Mouse (Mus musculus): ENCODE data around the gene Trim69. TPM values are rescaled to one million over a fixed set of nuclear protein-coding genes. Genes with fewer than 3 reads are reported as not detected.

Gene Trim69
- 108 and 122 TPM in 2 replicates for polyA plus RNA-seq (2012; rRNA removed)

DNA sequence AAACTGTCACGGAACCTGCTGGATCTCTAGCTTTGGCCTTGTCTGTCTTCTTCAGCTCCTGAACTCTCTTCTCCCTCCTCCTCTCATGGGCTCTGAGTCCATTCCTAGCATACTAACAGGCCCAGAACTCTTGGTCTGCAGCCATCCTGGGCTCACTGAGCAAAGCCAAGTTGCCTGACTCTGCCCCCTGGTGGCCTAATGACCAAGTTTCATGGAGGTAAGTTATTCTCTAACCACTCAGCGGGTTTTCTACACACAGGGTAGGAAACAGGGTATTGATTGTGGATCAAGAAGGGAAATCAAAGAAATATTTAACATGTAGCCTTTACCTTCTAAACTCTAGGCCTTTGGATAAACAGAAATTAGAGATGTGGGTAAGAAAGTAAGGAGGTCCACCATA, at the start of gene Trim69:
Trim69 (plus strand) TSS at position 21 of the 400 bp plus-strand sequence.
- H3K27ac ChIP-seq (ENCODE audit: control insufficient read depth, insufficient read depth, low read depth, low read length) = peak within 1 kb of the TSS; percentile 89
- TF ChIP-seq CTCF (IDR thresholded peaks at IDR 0.05; ENCODE audit: control insufficient read depth, insufficient read depth, insufficient replicate concordance, low read depth, low read length) (peak; percentile 69; the same call in 1 of the 2 replicates), POLR2A (IDR thresholded peaks at IDR 0.05; ENCODE audit: control insufficient read depth, low read depth, low read length) (no peak)
- no peaks in the 10 kb centered on the region for H3K27me3 ChIP-seq (ENCODE audit: control insufficient read depth, insufficient read depth, low read length)
- H3K4me3 ChIP-seq (ENCODE audit: control insufficient read depth, low read depth, low read length) = peak within 1 kb of the TSS; percentile 84
- peaks cover 5% of the 10 kb centered on the region for H3K4me1 ChIP-seq (ENCODE audit: control insufficient read depth, insufficient read depth, low read length)
- H3K36me3 ChIP-seq (ENCODE audit: control insufficient read depth, insufficient read depth, low read length) = no peaks in the 10 kb centered on the region; the same call in 1 of the 2 replicates

DNA sequence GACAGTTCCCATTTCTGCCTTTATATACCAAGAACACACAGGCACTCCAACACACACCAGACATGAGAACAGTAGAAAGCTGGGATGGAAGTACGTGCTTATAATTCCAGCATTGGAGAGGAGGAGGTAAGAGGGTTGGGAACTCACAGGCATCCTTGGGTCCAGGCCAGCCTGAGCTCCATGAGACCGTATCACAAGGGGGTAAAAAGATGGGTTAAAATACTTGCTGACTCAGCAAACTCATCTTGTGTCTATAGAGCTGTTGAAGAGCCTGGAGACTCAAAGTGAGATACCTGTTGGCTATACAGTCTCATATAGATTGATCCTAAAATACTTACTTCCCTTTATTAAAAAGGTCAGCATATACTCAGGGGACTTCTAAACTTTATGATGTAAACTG, 43.6 kb upstream of the Trim69 start:
- Histone ChIP-seq H3K36me3 (ENCODE audit: control insufficient read depth, insufficient read depth, low read length) (no peaks in the 10 kb centered on the region), H3K4me1 (ENCODE audit: control insufficient read depth, insufficient read depth, low read length) (peaks cover 3% of the 10 kb centered on the region; the same call in 1 of the 2 replicates), H3K27me3 (ENCODE audit: control insufficient read depth, insufficient read depth, low read length) (no peaks in the 10 kb centered on the region), H3K4me3 (ENCODE audit: control insufficient read depth, low read depth, low read length) (no peak overlapping the region), H3K27ac (ENCODE audit: control insufficient read depth, insufficient read depth, low read depth, low read length) (no peak overlapping the region)
- no peak for TF ChIP-seq POLR2A (IDR thresholded peaks at IDR 0.05; ENCODE audit: control insufficient read depth, low read depth, low read length)
- TF ChIP-seq CTCF (IDR thresholded peaks at IDR 0.05; ENCODE audit: control insufficient read depth, insufficient read depth, insufficient replicate concordance, low read depth, low read length) = no peak

DNA sequence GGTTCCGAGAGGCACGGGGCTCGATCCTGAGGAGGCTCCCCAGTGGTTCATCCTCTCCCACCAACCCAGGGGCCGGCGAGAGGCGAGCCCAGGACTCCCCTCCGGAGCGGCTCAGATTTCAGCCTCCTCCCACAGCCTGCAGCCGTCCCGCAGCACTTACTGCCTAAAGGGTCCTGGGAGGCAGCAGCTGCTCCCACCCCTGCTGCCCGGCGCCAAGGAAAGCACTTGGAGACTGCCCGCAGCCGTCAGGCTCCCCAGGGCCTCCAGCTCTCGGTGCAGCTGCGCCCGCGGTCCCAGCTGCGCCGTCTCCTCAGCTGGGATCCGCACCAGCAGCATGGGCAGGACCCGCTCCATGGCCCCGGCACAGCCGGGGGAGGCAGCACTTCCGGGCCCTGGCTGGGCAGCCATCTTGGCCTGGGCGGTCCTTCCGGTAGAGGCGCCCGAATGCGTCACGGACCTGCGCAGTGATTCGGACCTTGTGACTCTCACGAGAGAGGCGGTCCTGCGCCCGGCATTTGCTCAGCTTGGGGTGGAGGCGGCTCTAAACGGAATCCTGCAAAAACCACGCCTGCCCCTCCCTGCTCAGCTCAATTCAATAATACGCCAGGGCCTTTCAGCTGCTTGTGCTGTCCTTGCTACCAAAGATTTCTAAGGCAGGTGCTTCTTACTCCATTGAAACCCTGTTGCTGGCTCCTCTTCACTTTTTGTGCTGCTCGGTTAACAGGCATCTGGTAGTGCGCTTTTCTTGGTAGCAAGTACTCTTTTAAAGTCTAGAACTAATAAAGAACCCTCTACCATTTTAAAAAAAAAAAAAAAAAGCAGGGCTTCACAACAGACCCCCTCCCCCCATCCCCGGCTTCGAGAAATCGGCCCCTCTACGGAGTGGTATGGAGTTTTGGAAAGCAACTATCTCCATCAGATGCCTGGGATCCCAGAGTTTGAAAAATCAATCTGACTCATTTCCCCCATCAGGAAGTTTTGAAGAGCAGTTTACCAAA, 42.2 kb upstream of the Trim69 start, which contains the start of gene Spg11:
Spg11 (minus strand) TSS at position 426 of the 998 bp plus-strand sequence.
- TF ChIP-seq CTCF (IDR thresholded peaks at IDR 0.05; ENCODE audit: control insufficient read depth, insufficient read depth, insufficient replicate concordance, low read depth, low read length) (no peak), POLR2A (IDR thresholded peaks at IDR 0.05; ENCODE audit: control insufficient read depth, low read depth, low read length) (peak; percentile 96)
- Histone ChIP-seq H3K4me3 (ENCODE audit: control insufficient read depth, low read depth, low read length) (peak within 1 kb of the TSS; percentile 99), H3K27ac (ENCODE audit: control insufficient read depth, insufficient read depth, low read depth, low read length) (peak within 1 kb of the TSS; percentile 89), H3K27me3 (ENCODE audit: control insufficient read depth, insufficient read depth, low read length) (no peaks in the 10 kb centered on the region), H3K4me1 (ENCODE audit: control insufficient read depth, insufficient read depth, low read length) (peaks cover 3% of the 10 kb centered on the region; the same call in 1 of the 2 replicates), H3K36me3 (ENCODE audit: control insufficient read depth, insufficient read depth, low read length) (no peaks in the 10 kb centered on the region)

DNA sequence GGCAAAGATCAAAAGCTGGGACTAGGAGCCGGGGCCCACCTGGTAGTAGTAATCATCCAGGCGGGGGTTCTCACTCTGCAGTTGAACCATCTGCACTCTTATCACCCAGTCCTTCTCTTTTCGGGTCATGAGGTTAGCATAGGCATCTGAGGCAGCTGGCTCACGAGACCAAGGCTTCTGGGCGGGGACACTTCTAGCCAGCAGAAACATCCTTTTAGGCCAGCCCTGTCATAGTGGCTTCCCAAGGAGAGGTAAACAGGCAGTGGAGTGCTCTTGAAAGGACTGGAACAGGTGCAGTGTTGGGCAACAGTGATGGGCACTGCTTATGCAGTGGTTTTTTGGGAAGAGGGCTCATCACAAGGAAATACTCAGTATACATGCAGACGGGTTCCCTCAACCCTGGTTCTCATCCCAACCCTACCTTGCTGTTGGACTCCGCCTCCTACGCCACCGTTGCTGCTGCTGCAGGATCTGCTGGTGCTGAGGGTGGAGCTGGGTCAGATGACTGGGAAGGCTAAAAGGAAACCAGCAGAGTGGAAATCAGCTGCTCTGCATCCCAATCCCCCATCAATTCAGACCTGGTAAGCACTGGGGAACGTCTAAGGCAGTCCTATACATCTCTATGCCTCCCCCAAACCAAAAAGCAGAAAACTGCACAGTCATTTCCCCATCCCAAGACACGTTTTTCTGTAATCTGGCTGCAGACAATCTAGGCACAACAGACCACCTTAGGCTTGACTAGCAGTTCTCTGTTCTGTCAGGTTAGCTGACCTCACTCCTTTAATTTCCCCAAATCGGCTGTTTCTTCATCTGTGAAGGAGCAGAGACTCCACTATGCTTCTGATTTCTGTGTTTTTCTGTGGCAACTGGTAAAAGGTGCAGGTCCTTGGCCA, 34.6 kb upstream of the Trim69 start:
- Histone ChIP-seq H3K36me3 (ENCODE audit: control insufficient read depth, insufficient read depth, low read length) (no peaks in the 10 kb centered on the region), H3K27ac (ENCODE audit: control insufficient read depth, insufficient read depth, low read depth, low read length) (no peak overlapping the region), H3K4me1 (ENCODE audit: control insufficient read depth, insufficient read depth, low read length) (no peaks in the 10 kb centered on the region), H3K27me3 (ENCODE audit: control insufficient read depth, insufficient read depth, low read length) (no peaks in the 10 kb centered on the region), H3K4me3 (ENCODE audit: control insufficient read depth, low read depth, low read length) (no peak overlapping the region)
- TF ChIP-seq POLR2A (IDR thresholded peaks at IDR 0.05; ENCODE audit: control insufficient read depth, low read depth, low read length) = no peak
- TF ChIP-seq CTCF (IDR thresholded peaks at IDR 0.05; ENCODE audit: control insufficient read depth, insufficient read depth, insufficient replicate concordance, low read depth, low read length) = no peak

DNA sequence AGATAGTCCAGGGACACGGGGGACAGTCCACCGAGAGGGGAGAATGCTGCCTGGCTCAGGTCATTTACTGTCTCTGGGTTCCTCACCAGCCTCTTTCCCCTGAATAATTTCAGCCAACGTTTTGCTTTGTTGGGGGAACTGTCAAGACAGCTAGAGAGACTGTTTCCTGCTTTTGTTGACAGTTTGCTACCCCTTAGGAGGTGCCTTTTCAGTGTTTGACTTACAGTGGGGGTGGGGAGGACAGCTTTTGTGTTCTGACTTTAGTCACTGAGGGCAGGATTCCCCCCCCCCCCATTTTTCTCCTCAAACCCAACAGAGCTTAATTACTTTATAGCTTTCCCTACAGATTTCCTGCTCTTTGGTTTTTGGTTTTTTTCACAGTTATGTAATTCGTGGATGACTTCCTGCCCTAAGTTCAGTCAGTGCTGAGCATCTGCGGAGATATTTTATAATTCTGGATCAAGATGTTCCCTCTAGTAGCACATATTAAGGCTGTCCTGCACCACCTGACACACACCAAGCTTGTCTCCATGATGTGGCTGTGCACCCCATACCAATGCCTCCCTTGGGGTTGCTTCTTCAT, 33.6 kb upstream of the Trim69 start:
- TF ChIP-seq POLR2A (IDR thresholded peaks at IDR 0.05; ENCODE audit: control insufficient read depth, low read depth, low read length) = no peak
- no peak for TF ChIP-seq CTCF (IDR thresholded peaks at IDR 0.05; ENCODE audit: control insufficient read depth, insufficient read depth, insufficient replicate concordance, low read depth, low read length)
- Histone ChIP-seq H3K27ac (ENCODE audit: control insufficient read depth, insufficient read depth, low read depth, low read length) (no peak overlapping the region), H3K4me3 (ENCODE audit: control insufficient read depth, low read depth, low read length) (no peak overlapping the region), H3K4me1 (ENCODE audit: control insufficient read depth, insufficient read depth, low read length) (no peaks in the 10 kb centered on the region), H3K27me3 (ENCODE audit: control insufficient read depth, insufficient read depth, low read length) (no peaks in the 10 kb centered on the region), H3K36me3 (ENCODE audit: control insufficient read depth, insufficient read depth, low read length) (no peaks in the 10 kb centered on the region)

DNA sequence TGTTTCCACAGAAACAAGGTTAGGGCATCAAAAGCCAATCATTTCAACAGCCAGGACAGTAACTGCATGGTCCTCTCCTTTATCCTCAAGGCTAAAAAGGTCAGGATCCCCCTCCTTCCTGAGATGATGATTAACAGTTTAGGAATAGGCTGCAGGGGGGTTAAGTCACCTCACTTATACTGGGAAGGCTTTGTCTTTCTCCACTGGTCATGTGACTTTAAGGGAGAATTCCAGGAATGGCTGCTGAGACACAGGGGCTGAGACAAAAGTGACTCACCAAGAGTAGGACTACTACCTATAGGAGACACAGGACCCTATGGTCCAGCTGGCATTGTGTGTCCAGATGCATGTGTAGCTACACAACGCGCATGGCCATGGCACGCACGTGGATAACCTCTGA, 32.9 kb upstream of the Trim69 start:
- TF ChIP-seq POLR2A (IDR thresholded peaks at IDR 0.05; ENCODE audit: control insufficient read depth, low read depth, low read length) (no peak), CTCF (IDR thresholded peaks at IDR 0.05; ENCODE audit: control insufficient read depth, insufficient read depth, insufficient replicate concordance, low read depth, low read length) (no peak)
- Histone ChIP-seq H3K4me1 (ENCODE audit: control insufficient read depth, insufficient read depth, low read length) (no peaks in the 10 kb centered on the region), H3K36me3 (ENCODE audit: control insufficient read depth, insufficient read depth, low read length) (no peaks in the 10 kb centered on the region), H3K27ac (ENCODE audit: control insufficient read depth, insufficient read depth, low read depth, low read length) (no peak overlapping the region), H3K4me3 (ENCODE audit: control insufficient read depth, low read depth, low read length) (no peak overlapping the region), H3K27me3 (ENCODE audit: control insufficient read depth, insufficient read depth, low read length) (no peaks in the 10 kb centered on the region)

Data from testis, adult 2 months (tissue).